Mouse (Mus musculus) ES-Bruce4 (cell line): ENCODE measurements around the gene Dbp.

Experiments
- CTCF ChIP-seq: IDR thresholded peaks from one replicate; pipeline ENCODE4 v1.8.1; 2011; ENCODE audit warnings: low read depth, low read length
- EP300 ChIP-seq: IDR thresholded peaks from 2 replicates; pipeline ENCODE4 v1.6.1; 2011; ENCODE audit warnings: low read depth, low read length; ENCODE audit not compliant: insufficient read depth
- POLR2A ChIP-seq: IDR thresholded peaks from one replicate; pipeline ENCODE4 v1.8.1; 2011; ENCODE audit warnings: low read length; ENCODE audit not compliant: insufficient read depth

DNA sequence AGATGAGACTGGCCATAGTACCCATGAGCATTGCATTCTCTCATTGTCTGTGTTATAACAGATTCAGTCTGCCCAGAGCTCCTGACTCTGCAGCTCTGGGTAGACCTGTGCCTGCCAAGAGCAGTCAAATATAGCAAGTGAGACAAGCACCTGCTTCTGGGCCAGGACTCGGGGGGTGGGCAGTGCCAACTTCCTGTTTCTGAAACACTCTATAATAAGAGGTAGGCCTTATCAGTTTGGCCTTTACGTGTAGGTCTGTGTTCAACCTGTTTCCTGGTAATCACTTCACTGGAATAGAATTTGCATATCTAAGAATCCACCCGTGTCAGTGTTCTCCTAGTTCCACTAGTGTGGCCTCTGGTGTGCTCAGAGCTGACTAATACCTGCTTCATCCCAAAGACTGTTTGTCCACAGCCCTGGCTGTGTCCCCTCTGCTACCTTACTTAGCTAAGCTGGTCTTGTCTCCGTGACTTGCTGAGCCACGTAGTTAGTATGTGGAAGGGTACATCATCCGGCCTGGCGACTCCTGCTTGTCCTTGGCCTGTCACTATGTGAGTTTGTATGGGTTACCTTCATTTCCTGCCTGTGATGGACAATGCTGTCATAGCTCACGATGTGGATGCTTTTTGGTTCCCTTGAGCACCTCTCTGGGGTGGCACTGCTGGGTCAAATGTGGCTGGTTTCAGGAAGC, 23.7 kb upstream of the Dbp start:
- no peak for TF ChIP-seq CTCF
- TF ChIP-seq POLR2A, result no peak
- no peak for TF ChIP-seq EP300
